8 mouse cellular contexts compared by ENCODE assay signal in the genomic region with DNA sequence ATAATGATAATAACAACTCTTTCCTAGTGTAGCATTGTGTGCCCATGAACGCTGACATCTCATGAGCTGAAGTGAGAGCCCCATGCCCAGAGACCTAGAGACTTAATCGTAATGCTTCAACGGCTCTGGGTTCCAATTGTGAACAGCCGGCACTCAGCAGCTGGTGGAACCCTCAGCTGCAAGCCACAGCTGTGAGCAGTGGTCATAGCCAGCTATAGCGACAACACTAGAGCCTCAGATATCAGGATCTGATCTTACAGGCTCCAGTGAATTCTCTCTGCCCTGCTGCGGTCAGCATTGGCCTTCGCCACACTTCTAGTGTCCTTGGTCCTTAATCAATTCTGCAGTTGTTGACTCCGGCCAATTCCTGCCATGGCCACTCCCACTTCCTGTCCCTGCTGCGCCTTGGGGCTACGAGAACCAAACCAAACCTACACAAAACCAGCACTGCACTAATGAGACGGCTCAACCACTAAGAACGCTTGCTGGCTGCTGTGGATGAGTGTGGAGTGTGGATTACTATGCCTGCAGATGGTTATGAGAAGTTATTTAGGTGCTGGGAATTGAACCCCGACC. TPM values are rescaled to one million over a fixed set of nuclear protein-coding genes. Genes with fewer than 3 reads are reported as not detected.
DNase-seq lines count a peak whose midpoint lies in the region; ATAC-seq and TF ChIP-seq lines count a peak whose summit lies in the region.

No protein-coding gene starts in this region.

- H3K27me3 ChIP-seq in spleen, adult 2 months (ENCODE audit: control insufficient read depth, insufficient read depth, low read length): no peaks in the 10 kb centered on the region
- no peaks in the 10 kb centered on the region for H3K27me3 ChIP-seq in heart, embryonic 14.5 days (ENCODE audit: control insufficient read depth, insufficient read depth, low read length)
- H3K27me3 ChIP-seq in liver, embryonic 11.5 days (replicated peaks; ENCODE audit: control insufficient read depth, insufficient read depth, low read length): no peaks in the 10 kb centered on the region
- H3K27me3 ChIP-seq in stomach, postnatal 0 days (ENCODE audit: control insufficient read depth, insufficient read depth, low read length): no peaks in the 10 kb centered on the region

- no peak overlapping the region for H3K9ac ChIP-seq in heart, embryonic 14.5 days (ENCODE audit: low read length)
- H3K9ac ChIP-seq in liver, embryonic 11.5 days (ENCODE audit: low read depth, low read length): no peak overlapping the region
- no peak overlapping the region for H3K9ac ChIP-seq in stomach, postnatal 0 days (ENCODE audit: low read length)

- WGBS in spleen, adult 2 months: 41% methylated on average over 13 of the region's 13 CpGs
- WGBS in heart, embryonic 14.5 days: 69% methylated on average over 13 of the region's 13 CpGs
- WGBS in liver, embryonic 11.5 days: 49% methylated on average over 13 of the region's 13 CpGs
- 77% methylated on average over 13 of the region's 13 CpGs for WGBS in stomach, postnatal 0 days

- no peaks in the 10 kb centered on the region for H3K9me3 ChIP-seq in heart, embryonic 14.5 days (ENCODE audit: control insufficient read depth, low read length)
- no peaks in the 10 kb centered on the region for H3K9me3 ChIP-seq in liver, embryonic 11.5 days (ENCODE audit: control insufficient read depth, low read length)
- no peaks in the 10 kb centered on the region for H3K9me3 ChIP-seq in stomach, postnatal 0 days (ENCODE audit: control insufficient read depth, low read length)

- no peak for TF ChIP-seq EP300 in stomach, postnatal 0 days (optimal IDR thresholded peaks at IDR 0.05)

- peaks cover 5% of the 10 kb centered on the region; the same call in 1 of the 2 replicates for H3K4me1 ChIP-seq in spleen, adult 2 months (ENCODE audit: control insufficient read depth, insufficient read depth, insufficient read length)
- H3K4me1 ChIP-seq in heart, embryonic 14.5 days (ENCODE audit: control insufficient read depth in 2 of 2, insufficient read depth in 2 of 2, low read length in 2 of 2): no peaks in the 10 kb centered on the region
- peaks cover 10% of the 10 kb centered on the region for H3K4me1 ChIP-seq in liver, embryonic 11.5 days (replicated peaks; ENCODE audit: control insufficient read depth, insufficient read depth, low read length)
- H3K4me1 ChIP-seq in stomach, postnatal 0 days (replicated peaks; ENCODE audit: control insufficient read depth, insufficient read depth): no peaks in the 10 kb centered on the region

- H3K27ac ChIP-seq in spleen, adult 2 months (ENCODE audit: insufficient read depth, low read length): peak overlapping the region; percentile 46; the same call in 1 of the 2 replicates
- no peak overlapping the region for H3K27ac ChIP-seq in heart, embryonic 14.5 days (replicated peaks in 1 of 2; ENCODE audit: control insufficient read depth in 1 of 2, insufficient read depth in 1 of 2, low read depth in 2 of 2, low read length in 2 of 2)
- no peak overlapping the region for H3K27ac ChIP-seq in liver, embryonic 11.5 days (ENCODE audit: low read depth, low read length)
- peak overlapping the region; percentile 40; the same call in 1 of the 2 replicates for H3K27ac ChIP-seq in stomach, postnatal 0 days (replicated peaks)

- ATAC-seq in heart, embryonic 14.5 days (ENCODE audit: insufficient number of reproducible peaks, insufficient read depth, low FRiP score, low read depth): no peak
- peak; percentile 25; the same call in 1 of the 2 replicates for ATAC-seq in liver, embryonic 11.5 days (replicated peaks; ENCODE audit: low FRiP score)
- no peak; the same call in 1 of the 2 replicates for ATAC-seq in stomach, postnatal 0 days (ENCODE audit: low FRiP score, low TSS enrichment)

- TF ChIP-seq POLR2A in spleen, adult 2 months (IDR thresholded peaks at IDR 0.05; ENCODE audit: low read depth, low read length): no peak

- TF ChIP-seq CTCF in spleen, adult 2 months (IDR thresholded peaks at IDR 0.05; ENCODE audit: extremely low read depth, insufficient read depth, insufficient read length, insufficient replicate concordance): no peak
- no peak for TF ChIP-seq CTCF in stomach, postnatal 0 days (IDR thresholded peaks at IDR 0.05; ENCODE audit: low read depth)

- no peaks in the 10 kb centered on the region for H3K36me3 ChIP-seq in spleen, adult 2 months (ENCODE audit: control insufficient read depth, insufficient read depth, low read length)
- no peaks in the 10 kb centered on the region for H3K36me3 ChIP-seq in heart, embryonic 14.5 days (ENCODE audit: control insufficient read depth, insufficient read depth, low read length)
- H3K36me3 ChIP-seq in liver, embryonic 11.5 days (ENCODE audit: control insufficient read depth, insufficient read depth, low read length): no peaks in the 10 kb centered on the region
- H3K36me3 ChIP-seq in stomach, postnatal 0 days (ENCODE audit: control insufficient read depth, insufficient read depth, low read length): no peaks in the 10 kb centered on the region

- peak overlapping the region; percentile 8; the same call in 1 of the 2 replicates for H3K4me2 ChIP-seq in heart, embryonic 14.5 days (ENCODE audit: low read length)
- H3K4me2 ChIP-seq in liver, embryonic 11.5 days: peak overlapping the region; percentile 35
- H3K4me2 ChIP-seq in stomach, postnatal 0 days (replicated peaks; ENCODE audit: low read depth): no peak overlapping the region

- no peak overlapping the region; the same call in 1 of the 2 replicates for H3K4me3 ChIP-seq in spleen, adult 2 months (ENCODE audit: extremely low read depth, insufficient read depth, insufficient read length)
- H3K4me3 ChIP-seq in heart, embryonic 14.5 days (ENCODE audit: control insufficient read depth in 1 of 2, insufficient read depth in 1 of 2, low read depth in 1 of 2, low read length in 2 of 2): no peak overlapping the region
- H3K4me3 ChIP-seq in liver, embryonic 11.5 days (ENCODE audit: low read depth, low read length): no peak overlapping the region
- no peak overlapping the region for H3K4me3 ChIP-seq in stomach, postnatal 0 days (ENCODE audit: low read depth, low read length)

- peak in 1 of 2 experiments; percentile 17 for DNase-seq in spleen, adult 2 months (ENCODE audit: low read depth in 1 of 2, low spot score in 2 of 2)
- no peak for DNase-seq in spleen, postnatal 4 days (ENCODE audit: low spot score in 2 of 2)
- DNase-seq in liver, embryonic 11.5 days (ENCODE audit: low spot score): no peak
- no peak for DNase-seq in stomach, postnatal 0 days (ENCODE audit: low spot score)
- DNase-seq in layer of hippocampus, adult 8-10 months (ENCODE audit: low spot score in 2 of 2): no peak
- DNase-seq in cerebellum, postnatal 36 days: no peak
- DNase-seq in right cerebral cortex, adult 18-20 months: no peak

RNA-seq across cellular contexts. Expression of a gene that starts 11.5 kb away (rescaled TPM):
- polyA plus RNA-seq in spleen, adult 2 months (2012; rRNA removed): 35.5 and 37.3 TPM in 2 replicates
- 121 and 125 TPM in 2 replicates for polyA plus RNA-seq in heart, embryonic 14.5 days (2014; fragmentation: Nextera tagmentation; extraction: Ambion mirVana)
- 116 and 130 TPM in 2 replicates for polyA plus RNA-seq in liver, embryonic 11.5 days (2014; fragmentation: Nextera tagmentation; extraction: Ambion mirVana)
- 72.5 and 75.6 TPM in 2 replicates for polyA plus RNA-seq in stomach, postnatal 0 days (2015; fragmentation: Nextera tagmentation; extraction: Ambion mirVana)
- total RNA-seq in layer of hippocampus, adult 8-10 months (2022): 100 to 1,000 TPM; 243 to 262 (median 251) TPM

RNA-seq across cellular contexts. Expression of a gene that starts 25.2 kb away (rescaled TPM):
- polyA plus RNA-seq in spleen, adult 2 months (2012; rRNA removed): 123 and 129 TPM in 2 replicates
- polyA plus RNA-seq in heart, embryonic 14.5 days (2014; fragmentation: Nextera tagmentation; extraction: Ambion mirVana): 742 and 747 TPM in 2 replicates
- 1,371 and 1,468 TPM in 2 replicates for polyA plus RNA-seq in liver, embryonic 11.5 days (2014; fragmentation: Nextera tagmentation; extraction: Ambion mirVana)
- 740 and 754 TPM in 2 replicates for polyA plus RNA-seq in stomach, postnatal 0 days (2015; fragmentation: Nextera tagmentation; extraction: Ambion mirVana)
- total RNA-seq in layer of hippocampus, adult 8-10 months (2022): 100 to 1,000 TPM; 259 to 278 (median 266) TPM

RNA-seq across cellular contexts. Expression of a gene that starts 37.6 kb away (rescaled TPM):
- polyA plus RNA-seq in spleen, adult 2 months (2012; rRNA removed): 17.8 and 31.4 TPM in 2 replicates
- 16.5 and 20.0 TPM in 2 replicates for polyA plus RNA-seq in heart, embryonic 14.5 days (2014; fragmentation: Nextera tagmentation; extraction: Ambion mirVana)
- polyA plus RNA-seq in liver, embryonic 11.5 days (2014; fragmentation: Nextera tagmentation; extraction: Ambion mirVana): 84.8 and 89.0 TPM in 2 replicates
- 24.6 and 27.5 TPM in 2 replicates for polyA plus RNA-seq in stomach, postnatal 0 days (2015; fragmentation: Nextera tagmentation; extraction: Ambion mirVana)
- 10 to 100 TPM; 24.5 to 37.1 (median 28.0) TPM for total RNA-seq in layer of hippocampus, adult 8-10 months (2022)

RNA-seq across cellular contexts. Expression of a gene that starts 37.6 kb away (rescaled TPM):
- polyA plus RNA-seq in spleen, adult 2 months (2012; rRNA removed): 16.3 and 19.1 TPM in 2 replicates
- polyA plus RNA-seq in heart, embryonic 14.5 days (2014; fragmentation: Nextera tagmentation; extraction: Ambion mirVana): 23.0 and 24.5 TPM in 2 replicates
- 41.7 and 42.7 TPM in 2 replicates for polyA plus RNA-seq in liver, embryonic 11.5 days (2014; fragmentation: Nextera tagmentation; extraction: Ambion mirVana)
- 21.3 and 21.4 TPM in 2 replicates for polyA plus RNA-seq in stomach, postnatal 0 days (2015; fragmentation: Nextera tagmentation; extraction: Ambion mirVana)
- 10 to 100 TPM; 24.1 to 26.4 (median 26.1) TPM for total RNA-seq in layer of hippocampus, adult 8-10 months (2022)

RNA-seq across cellular contexts. Expression of a gene that starts 40.6 kb away (rescaled TPM):
- 0.73 and 1.3 TPM in 2 replicates for polyA plus RNA-seq in spleen, adult 2 months (2012; rRNA removed)
- 1.4 and 1.6 TPM in 2 replicates for polyA plus RNA-seq in heart, embryonic 14.5 days (2014; fragmentation: Nextera tagmentation; extraction: Ambion mirVana)
- 5.6 and 7.8 TPM in 2 replicates for polyA plus RNA-seq in liver, embryonic 11.5 days (2014; fragmentation: Nextera tagmentation; extraction: Ambion mirVana)
- polyA plus RNA-seq in stomach, postnatal 0 days (2015; fragmentation: Nextera tagmentation; extraction: Ambion mirVana): 1.3 and 1.9 TPM in 2 replicates
- total RNA-seq in layer of hippocampus, adult 8-10 months (2022): 1 to 10 TPM in 2 of 4 experiments, under 1 TPM in 2; 0.49 to 3.8 (median 1.5) TPM

Comparison
In these comparisons a context has a peak if more than half of its experiments do, and no peak if none do; other contexts are left out.
1. H3K27ac ChIP-seq: peak in spleen, adult 2 months (single experiment) and stomach, postnatal 0 days (single experiment); none in heart, embryonic 14.5 days (0 of 2) and liver, embryonic 11.5 days (single experiment).